Mouse (Mus musculus) kidney, postnatal 0 days (tissue): Measurements from ENCODE around the gene Grid2. TPM values are rescaled to one million over a fixed set of nuclear protein-coding genes. Genes with fewer than 3 reads are reported as not detected.

Source experiments
- ATAC-seq: fragments of 200-750 bp; cut with Nextera tagmentation; replicated peaks from 2 replicates; pipeline ENCODE4 v1.8.0; 2017; ENCODE audit warnings: low read depth, moderate number of reproducible peaks, moderate TSS enrichment, moderate library complexity; ENCODE audit not compliant: low FRiP score
- DNase-seq: peaks from one replicate; pipeline ENCODE4 v3.0.0-alpha.2; 2016; ENCODE audit warnings: low spot score
- H3K27ac ChIP-seq: fragments of 300-500 bp; sonication (generic); 2 replicates; pipeline ENCODE4 v1.5.1; 2014; ENCODE audit warnings: mild to moderate bottlenecking
- H3K27me3 ChIP-seq: fragments of 300-500 bp; sonication (generic); 2 replicates; pipeline ENCODE4 v1.6.1; 2014; ENCODE audit warnings: low read length, mixed read lengths; ENCODE audit not compliant: insufficient read depth
- H3K36me3 ChIP-seq: fragments of 300-500 bp; sonication (generic); 2 replicates; pipeline ENCODE4 v1.6.1; 2014; ENCODE audit warnings: low read length, mixed read lengths; ENCODE audit not compliant: insufficient read depth
- H3K4me1 ChIP-seq: fragments of 300-500 bp; sonication (generic); replicated peaks from 2 replicates; pipeline ENCODE4 v1.6.1; 2014; ENCODE audit warnings: antibody characterized with exemption, low read length, mixed read lengths; ENCODE audit not compliant: insufficient read depth
- H3K4me2 ChIP-seq: fragments of 300-500 bp; sonication (generic); 2 replicates; pipeline ENCODE4 v1.6.1; 2014; ENCODE audit warnings: mild to moderate bottlenecking, low read length, moderate library complexity, mixed read lengths
- H3K4me3 ChIP-seq: fragments of 300-500 bp; sonication (generic); replicated peaks from 2 replicates; pipeline ENCODE4 v1.5.1; 2014; ENCODE audit warnings: low read depth, low read length
- H3K9ac ChIP-seq: fragments of 300-500 bp; sonication (generic); 2 replicates; pipeline ENCODE4 v1.6.1; 2014; ENCODE audit warnings: low read depth, low read length
- H3K9me3 ChIP-seq: fragments of 300-500 bp; sonication (generic); replicated peaks from 2 replicates; pipeline ENCODE4 v1.6.1; 2016; ENCODE audit warnings: low read length, inconsistent platforms, mixed read lengths
- CTCF ChIP-seq: IDR thresholded peaks from 2 replicates; pipeline ENCODE4 v1.5.1; 2016; ENCODE audit warnings: antibody characterized with exemption, low read depth, mild to moderate bottlenecking, moderate library complexity
- WGBS: fragments of 180-500 bp; shearing (Covaris S2); extraction: QIAGEN DNeasy Blood & Tissue Kit; methylation state at CpG from one replicate; pipeline ENCODE4 v1.1.7; 2014; 5-methylcytosine and 5-hydroxymethylcytosine counted together
- polyA plus RNA-seq: library from polyadenylated mRNA; unstranded; fragments of >200 nt; fragmentation: Nextera tagmentation; extraction: Ambion mirVana; gene quantifications from 2 replicates; pipeline ENCODE4 v1.2.1, GENCODE M21; 2015

The Grid2 gene
- polyA plus RNA-seq, 1 experiment from 2014 or later: 0.21 TPM

DNA sequence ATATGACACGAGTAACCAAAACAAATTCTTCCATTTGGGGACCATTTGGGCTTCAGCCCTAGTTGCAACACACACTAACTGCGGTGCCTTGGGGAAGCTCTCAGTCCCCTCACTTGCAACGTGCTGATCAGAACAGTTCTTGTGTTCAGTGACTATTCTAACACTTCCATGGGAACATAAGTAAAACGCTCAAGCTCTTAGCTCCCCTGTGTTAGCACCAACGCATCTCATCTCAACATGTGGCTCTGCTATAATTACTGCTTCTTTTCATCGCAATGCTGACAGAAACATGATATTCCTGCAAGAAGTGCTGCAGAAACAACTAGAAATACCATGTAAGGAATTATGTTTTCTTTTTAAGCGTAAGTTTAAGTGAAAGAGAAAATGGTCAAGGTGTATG lies 1340.6 kb downstream of the Grid2 start:
- Histone ChIP-seq H3K4me1 (no peaks in the 10 kb centered on the region), H3K27me3 (no peaks in the 10 kb centered on the region), H3K9me3 (no peaks in the 10 kb centered on the region), H3K4me3 (no peak overlapping the region), H3K9ac (no peak overlapping the region), H3K36me3 (no peaks in the 10 kb centered on the region), H3K4me2 (no peak overlapping the region), H3K27ac (no peak overlapping the region)
- 60% methylated on average over 7 of the region's 7 CpGs for WGBS
- no peak for ATAC-seq
- DNase-seq: no peak
- no peak for TF ChIP-seq CTCF

DNA sequence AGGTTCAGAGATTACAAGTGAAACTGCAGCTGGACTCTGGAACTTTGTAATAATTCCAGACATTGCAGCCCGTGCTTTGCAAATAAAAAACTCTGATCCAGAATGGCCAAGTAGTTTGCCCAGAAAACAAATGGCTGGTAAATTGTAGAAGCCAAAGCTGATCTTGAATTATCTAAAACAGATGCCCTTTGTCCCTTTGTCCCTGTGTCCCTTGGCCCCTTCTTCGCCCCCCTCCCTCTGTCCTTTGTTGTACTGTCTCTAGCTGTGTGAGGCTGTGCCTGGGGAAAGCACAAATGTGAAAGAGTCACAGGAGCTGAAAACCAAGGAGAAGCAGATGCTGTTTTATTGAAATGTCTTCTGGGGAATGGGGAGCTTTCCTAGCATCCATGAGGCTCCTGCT lies 1341.2 kb downstream of the Grid2 start:
- Histone ChIP-seq H3K9ac (no peak overlapping the region), H3K4me1 (no peaks in the 10 kb centered on the region), H3K4me3 (no peak overlapping the region), H3K27me3 (no peaks in the 10 kb centered on the region), H3K4me2 (no peak overlapping the region), H3K36me3 (no peaks in the 10 kb centered on the region), H3K9me3 (no peaks in the 10 kb centered on the region), H3K27ac (no peak overlapping the region)
- 67% methylated on average over 2 of the region's 2 CpGs for WGBS
- DNase-seq: no peak
- ATAC-seq: no peak
- no peak for TF ChIP-seq CTCF

DNA sequence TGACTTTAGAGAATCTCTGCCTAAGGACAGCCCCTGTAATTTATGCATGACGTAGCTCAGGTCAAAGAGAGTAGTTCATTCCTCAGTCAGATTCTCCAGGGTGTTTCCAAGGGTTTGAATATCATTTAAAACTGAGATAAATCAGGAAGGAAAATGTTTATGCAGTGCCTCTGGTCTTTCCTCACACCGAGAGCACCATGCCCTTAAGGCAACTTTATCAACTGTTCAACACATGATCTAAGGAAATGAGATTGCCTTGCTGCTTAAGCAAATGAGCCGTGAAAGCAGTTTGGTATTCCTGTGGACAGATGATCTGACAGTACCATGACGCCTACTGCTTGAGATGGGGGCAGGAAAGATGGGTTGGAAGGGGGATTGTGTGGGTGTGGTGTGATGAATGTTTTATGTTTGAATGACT lies 1342.5 kb downstream of the Grid2 start:
- H3K27me3 ChIP-seq: no peaks in the 10 kb centered on the region
- TF ChIP-seq CTCF: no peak
- no peak overlapping the region for H3K4me2 ChIP-seq
- peak; percentile 83 for DNase-seq
- H3K4me1 ChIP-seq: no peaks in the 10 kb centered on the region
- H3K4me3 ChIP-seq: no peak overlapping the region
- H3K9me3 ChIP-seq: no peaks in the 10 kb centered on the region
- H3K27ac ChIP-seq: no peak overlapping the region
- peak; percentile 75 for ATAC-seq
- H3K9ac ChIP-seq: no peak overlapping the region
- H3K36me3 ChIP-seq: no peaks in the 10 kb centered on the region
- WGBS: 7% methylated on average over 4 of the region's 4 CpGs

DNA sequence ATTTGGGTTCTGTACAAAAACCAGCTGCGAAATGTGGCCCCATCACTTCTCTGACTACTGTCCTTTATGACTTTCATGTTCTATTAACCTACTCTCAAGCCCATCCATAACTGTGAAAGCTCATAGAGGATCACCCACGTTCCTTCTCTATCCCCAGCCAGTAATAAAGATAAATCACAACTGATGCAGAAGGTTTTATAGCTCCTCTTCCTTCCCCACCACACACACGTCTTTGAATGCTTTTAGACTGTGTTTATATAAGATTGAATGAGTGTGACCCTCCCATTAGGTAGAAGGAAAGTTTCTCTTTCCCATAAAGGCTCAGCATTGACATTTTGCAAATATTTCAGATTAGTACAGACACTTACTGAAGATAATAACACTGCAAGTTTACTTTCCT lies 1350.1 kb downstream of the Grid2 start:
- H3K36me3 ChIP-seq: no peaks in the 10 kb centered on the region
- no peaks in the 10 kb centered on the region for H3K9me3 ChIP-seq
- H3K4me2 ChIP-seq: no peak overlapping the region
- no peak for TF ChIP-seq CTCF
- no peak overlapping the region for H3K27ac ChIP-seq
- H3K27me3 ChIP-seq: no peaks in the 10 kb centered on the region
- DNase-seq (peak; percentile 57), ATAC-seq (no peak)
- H3K4me1 ChIP-seq: no peaks in the 10 kb centered on the region
- no peak overlapping the region for H3K4me3 ChIP-seq
- WGBS: 20% methylated on average over 3 of the region's 3 CpGs
- H3K9ac ChIP-seq: no peak overlapping the region

DNA sequence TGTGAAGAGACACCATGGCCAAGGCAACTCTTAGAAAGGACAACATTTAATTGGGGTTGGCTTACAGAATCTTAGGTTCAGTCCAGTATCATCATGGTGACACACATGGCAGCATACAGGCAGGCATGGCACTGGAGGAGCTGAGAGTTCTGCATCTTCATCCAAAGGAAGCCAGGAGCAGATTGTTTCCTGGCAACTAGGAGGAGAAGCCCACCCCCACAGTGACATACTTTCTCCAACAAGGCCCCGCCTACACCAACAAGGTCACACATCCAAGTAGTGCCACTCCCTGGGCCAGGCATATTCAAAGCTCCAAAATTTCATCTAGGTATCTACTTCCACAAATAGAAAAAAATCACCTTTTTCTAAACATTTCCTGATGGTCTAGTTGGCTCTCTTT lies 1351.4 kb downstream of the Grid2 start:
- Histone ChIP-seq H3K27me3 (no peaks in the 10 kb centered on the region), H3K9ac (no peak overlapping the region), H3K4me3 (no peak overlapping the region), H3K4me2 (no peak overlapping the region), H3K27ac (no peak overlapping the region), H3K4me1 (no peaks in the 10 kb centered on the region), H3K9me3 (no peaks in the 10 kb centered on the region), H3K36me3 (no peaks in the 10 kb centered on the region)
- ATAC-seq: no peak
- DNase-seq: no peak
- 100% methylated on average over 1 of the region's 1 CpGs for WGBS
- TF ChIP-seq CTCF: no peak

DNA sequence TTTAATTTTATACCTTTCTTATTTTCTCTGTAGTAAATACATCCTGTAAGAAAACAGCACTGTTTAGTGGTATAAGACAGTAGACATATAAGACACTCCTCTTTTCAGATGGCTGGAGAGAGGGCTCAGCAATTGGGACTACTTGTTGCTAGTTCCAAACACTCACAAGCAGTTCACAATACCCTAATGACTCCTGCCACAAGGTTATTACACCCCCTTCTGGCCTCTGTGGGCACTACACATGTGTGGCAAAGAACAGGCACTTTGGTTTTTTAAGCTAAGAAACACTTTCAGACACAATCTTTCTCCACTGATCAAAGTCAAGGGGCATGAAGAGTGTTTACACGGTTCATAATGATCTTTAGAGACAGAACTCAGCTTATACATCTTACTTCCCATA lies 1352.3 kb downstream of the Grid2 start:
- Histone ChIP-seq H3K27me3 (no peaks in the 10 kb centered on the region), H3K4me1 (no peaks in the 10 kb centered on the region), H3K9ac (no peak overlapping the region), H3K4me3 (no peak overlapping the region), H3K36me3 (no peaks in the 10 kb centered on the region), H3K4me2 (no peak overlapping the region), H3K9me3 (no peaks in the 10 kb centered on the region), H3K27ac (no peak overlapping the region)
- DNase-seq (peak; percentile 14), ATAC-seq (no peak)
- TF ChIP-seq CTCF: peak; percentile 61
- WGBS: 3% methylated on average over 1 of the region's 1 CpGs

DNA sequence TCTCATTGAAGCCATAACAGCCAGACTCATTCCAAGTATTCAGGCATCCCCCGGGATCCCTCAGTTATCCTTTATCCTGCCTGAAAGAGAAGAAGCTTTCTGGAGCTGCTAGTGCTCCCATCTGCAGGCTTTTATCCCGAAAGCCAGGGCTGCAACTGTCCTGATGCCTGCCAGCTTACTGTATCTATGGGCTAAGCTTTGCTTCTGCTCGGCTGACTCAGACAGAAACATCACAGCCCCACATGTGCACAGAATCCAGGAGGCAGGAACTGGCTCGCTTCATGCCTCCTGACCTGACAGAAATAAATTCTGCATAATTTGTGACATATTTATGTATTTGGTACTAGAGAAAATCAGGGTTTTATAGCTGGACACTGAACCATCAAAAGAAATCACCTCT lies 1361.2 kb downstream of the Grid2 start:
- peak; percentile 6 for DNase-seq
- no peak overlapping the region for H3K4me3 ChIP-seq
- no peak overlapping the region for H3K9ac ChIP-seq
- 24% methylated on average over 4 of the region's 4 CpGs for WGBS
- H3K27me3 ChIP-seq: no peaks in the 10 kb centered on the region
- no peaks in the 10 kb centered on the region for H3K9me3 ChIP-seq
- no peaks in the 10 kb centered on the region for H3K36me3 ChIP-seq
- H3K4me2 ChIP-seq: no peak overlapping the region
- no peak overlapping the region for H3K27ac ChIP-seq
- no peak for TF ChIP-seq CTCF
- H3K4me1 ChIP-seq: no peaks in the 10 kb centered on the region
- ATAC-seq: no peak
